Mouse (Mus musculus): ENCODE results near the gene Pax5.

Gene Pax5

DNA sequence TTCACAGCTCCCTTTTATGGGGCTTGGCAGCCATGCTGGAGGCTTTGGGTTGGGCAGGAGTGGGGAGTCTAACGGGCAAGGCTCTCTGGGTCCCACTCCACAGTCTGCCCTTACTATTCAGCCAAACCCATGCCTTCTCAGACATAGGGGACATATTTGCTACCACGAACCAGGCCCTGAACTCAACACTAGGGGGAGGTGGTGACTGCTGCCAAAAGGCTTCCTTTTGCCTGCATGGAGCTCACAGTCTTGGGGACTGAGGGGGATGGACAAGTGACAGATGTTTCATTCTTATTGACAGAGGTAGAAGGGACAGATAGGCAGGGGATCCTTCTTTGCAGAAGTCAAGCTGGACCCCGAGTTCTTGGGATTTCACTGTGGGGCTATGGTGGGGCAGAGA, 42.1 kb downstream of the Pax5 start:
- no peak for ATAC-seq (ENCODE audit: low TSS enrichment)

GRCm38 (mm10) chr4:44667369-44667768, 42.9 kb downstream of the Pax5 start:
- ATAC-seq (ENCODE audit: low TSS enrichment) = no peak

DNA sequence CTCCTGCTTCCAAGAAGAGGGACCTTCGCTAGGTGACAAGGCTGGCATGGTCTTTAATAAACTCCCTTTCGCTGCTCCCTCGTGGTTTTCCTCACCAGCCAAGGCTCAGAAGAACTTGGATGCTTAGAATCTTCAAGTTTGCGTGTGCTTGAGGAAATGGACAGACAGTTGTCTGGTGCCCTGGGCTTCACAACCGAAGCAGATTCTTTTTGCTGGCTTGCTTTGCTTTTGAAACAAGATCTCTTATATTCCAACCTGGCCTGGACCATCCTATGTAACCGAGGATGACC, 45.6 kb downstream of the Pax5 start:
- ATAC-seq (ENCODE audit: low TSS enrichment) = no peak

GRCm38 (mm10) chr4:44664004-44664766, 46.1 kb downstream of the Pax5 start:
- ATAC-seq (ENCODE audit: low TSS enrichment) = peak; percentile 52; the same call in 1 of the 2 replicates

DNA sequence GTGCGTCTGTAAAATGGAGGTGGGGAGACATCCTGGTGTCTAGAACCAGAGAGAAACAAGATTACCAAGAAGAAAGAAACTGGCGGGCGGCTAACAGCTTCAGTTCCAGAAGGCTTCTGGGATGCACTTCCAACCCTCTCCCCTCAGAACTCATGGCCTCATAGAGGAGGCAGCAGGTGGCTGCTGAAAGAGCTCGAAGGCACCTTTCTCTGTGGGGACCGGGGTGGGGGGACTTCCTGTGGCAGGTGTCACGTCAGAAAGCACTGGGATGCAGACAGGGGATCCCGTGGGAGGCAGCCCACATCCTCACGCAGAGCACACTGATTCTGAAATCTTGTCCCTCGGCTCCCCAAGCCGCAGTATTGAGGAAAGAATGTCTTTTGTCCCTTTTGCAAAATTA, 46.8 kb downstream of the Pax5 start:
- no peak for ATAC-seq (ENCODE audit: low TSS enrichment)

DNA sequence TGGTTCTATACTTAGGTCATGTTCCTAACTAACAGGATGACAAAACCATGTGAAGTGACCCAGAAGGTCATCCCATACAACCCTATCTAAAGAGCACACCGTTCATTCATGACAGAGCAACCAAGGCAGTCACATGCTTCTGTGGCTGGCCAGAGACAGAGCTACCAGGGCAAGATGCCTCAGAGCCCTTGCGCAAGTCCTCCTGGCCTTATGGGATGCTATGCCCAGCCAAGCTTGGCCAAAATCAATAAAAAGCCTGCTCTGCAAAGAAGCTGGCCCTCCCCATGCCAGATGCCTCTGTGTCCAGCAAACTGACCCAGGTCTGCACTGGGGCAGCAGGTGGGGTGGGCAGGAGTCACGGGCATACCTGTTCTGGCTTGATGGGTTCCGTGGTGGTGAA, 65.1 kb downstream of the Pax5 start:
- no peak for ATAC-seq (ENCODE audit: low TSS enrichment)

GRCm38 (mm10) chr4:44641831-44642587, 68.3 kb downstream of the Pax5 start:
- no peak for ATAC-seq (ENCODE audit: low TSS enrichment)

- ATAC-seq (ENCODE audit: low TSS enrichment) = no peak
Observed at GRCm38 (mm10) chr4:44635618-44636017, 74.7 kb downstream of the Pax5 start.

DNA sequence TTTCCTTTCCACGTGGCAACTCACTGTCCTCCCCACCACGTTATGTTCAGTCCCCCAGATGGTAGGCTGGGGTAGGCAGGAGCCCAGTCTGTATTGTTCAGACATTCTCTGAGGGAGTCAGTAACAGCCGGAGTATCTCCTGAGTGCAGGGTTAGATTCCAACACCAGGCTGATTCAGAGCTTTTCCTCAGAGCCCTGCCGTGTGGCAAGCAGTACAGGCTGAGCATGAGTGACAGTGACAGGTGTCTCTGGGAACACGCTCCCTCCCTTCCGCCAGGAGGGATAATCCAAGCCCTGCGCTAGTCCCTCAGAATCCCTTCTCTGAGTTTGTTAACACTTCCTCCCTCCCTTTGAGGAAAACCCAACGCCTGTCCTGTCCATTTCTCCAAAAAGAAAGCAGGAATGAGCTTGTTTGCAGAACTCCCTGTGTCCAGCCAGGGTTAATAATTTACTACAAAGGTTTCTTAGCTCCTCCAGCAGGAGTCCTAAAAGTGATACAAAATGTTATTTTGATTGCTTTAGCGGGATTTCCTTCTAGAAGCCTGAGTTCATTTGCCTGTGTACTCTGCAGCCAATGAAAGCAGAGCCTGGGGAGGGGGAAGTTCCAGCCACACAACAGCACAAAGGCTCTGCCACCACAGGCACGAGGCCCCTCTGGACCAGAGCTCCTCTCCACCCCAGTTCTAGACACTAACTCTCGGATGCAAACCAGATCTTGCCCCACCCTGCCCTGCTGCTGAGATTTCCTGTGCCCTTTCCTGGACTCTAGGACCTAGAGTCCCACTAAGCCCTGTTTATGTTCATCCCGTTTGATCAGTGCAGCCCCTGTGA, 76.4 kb downstream of the Pax5 start:
- ATAC-seq (ENCODE audit: low TSS enrichment) = no peak

DNA sequence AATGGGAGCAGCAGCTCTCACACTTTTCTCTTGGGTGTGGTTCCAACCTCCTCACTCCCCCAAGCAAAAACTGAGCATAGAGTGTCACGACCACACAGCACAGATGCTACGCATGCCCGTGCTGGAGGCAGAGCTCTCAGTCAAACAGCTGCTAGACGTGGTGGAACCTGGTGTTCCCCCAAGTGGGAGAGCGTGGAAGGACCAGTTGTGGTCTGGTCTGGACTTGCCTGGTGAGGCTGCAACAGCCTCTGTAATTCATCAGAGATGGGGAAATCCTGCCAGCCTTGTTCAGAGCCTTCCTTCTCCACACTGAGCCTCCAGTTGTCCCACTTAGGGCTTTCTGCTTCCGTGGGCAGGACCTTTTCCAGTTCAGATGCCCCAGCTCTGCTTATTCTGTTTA, 80.2 kb downstream of the Pax5 start:
- peak; percentile 34; the same call in 1 of the 2 replicates for ATAC-seq (ENCODE audit: low TSS enrichment)

GRCm38 (mm10) chr4:44627890-44628289, 82.4 kb downstream of the Pax5 start:
- ATAC-seq (ENCODE audit: low TSS enrichment) = no peak

DNA sequence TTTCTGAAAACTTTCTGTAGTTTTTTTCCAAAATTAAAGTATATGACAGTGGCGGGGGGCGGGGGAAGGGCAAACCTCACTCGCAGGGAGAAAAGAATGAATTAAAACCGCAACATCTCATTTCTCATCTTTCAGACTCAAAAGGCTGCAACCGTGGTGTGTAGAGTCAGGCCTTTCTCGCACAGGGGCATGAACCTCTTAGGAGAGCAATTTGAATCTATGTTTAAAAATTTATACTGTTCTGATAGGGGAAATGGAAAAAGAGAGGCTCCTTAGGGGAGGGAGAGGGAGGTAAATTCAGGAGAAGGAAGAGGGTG, 85.2 kb downstream of the Pax5 start:
- no peak for ATAC-seq (ENCODE audit: low TSS enrichment)

GRCm38 (mm10) chr4:44624232-44625107, 85.8 kb downstream of the Pax5 start:
- ATAC-seq (ENCODE audit: low TSS enrichment) = no peak

DNA sequence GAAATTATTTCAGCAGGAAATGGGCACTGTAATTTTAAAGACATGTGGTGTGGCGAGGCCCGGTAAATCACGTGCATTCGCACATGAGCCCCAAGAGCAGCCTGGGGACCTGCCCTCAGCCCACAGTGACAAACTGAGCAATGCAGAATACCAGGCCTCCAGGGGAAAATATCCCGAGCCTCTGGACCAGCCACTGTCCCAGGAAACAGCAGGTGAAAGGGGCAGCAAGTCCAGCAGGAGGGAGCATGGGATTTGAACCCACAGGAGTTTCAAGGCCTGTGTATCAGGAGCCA, 86.9 kb downstream of the Pax5 start:
- ATAC-seq (ENCODE audit: low TSS enrichment) = no peak

DNA sequence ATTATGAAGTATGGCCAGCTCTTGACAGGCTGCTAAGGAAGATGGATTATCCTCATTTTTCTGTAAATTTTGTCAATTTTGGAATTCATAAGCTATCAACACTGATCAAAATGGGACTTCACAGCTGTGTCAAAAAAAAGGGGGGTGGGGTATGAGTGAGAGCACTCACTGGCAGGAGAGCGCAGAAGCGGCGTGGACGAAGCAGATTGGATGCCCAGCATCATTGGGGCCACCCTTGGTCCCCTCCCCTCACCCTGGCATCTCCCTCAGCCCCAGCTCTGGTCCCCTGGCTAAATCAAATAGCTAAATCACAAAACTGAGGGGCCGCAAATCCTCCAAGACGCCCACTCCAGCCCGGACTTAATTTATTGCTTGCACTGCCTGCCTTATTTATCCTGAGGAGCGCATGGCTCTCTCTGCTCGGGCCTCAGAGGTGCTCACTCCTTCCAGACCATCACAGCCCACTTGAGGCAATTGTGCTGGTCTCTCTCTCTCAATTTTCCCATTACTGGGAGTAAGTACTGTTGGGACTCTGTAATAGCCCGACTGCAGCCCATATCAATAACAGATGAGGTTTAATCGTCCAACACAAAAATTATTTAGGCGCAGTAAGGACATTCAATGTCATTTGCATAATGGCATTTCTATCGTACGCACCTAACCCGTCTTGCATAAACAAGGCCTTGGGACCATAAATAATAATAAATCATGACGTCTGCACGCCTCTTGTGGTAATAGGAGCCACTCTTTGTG, 87.4 kb downstream of the Pax5 start:
- ATAC-seq (ENCODE audit: low TSS enrichment) = no peak

DNA sequence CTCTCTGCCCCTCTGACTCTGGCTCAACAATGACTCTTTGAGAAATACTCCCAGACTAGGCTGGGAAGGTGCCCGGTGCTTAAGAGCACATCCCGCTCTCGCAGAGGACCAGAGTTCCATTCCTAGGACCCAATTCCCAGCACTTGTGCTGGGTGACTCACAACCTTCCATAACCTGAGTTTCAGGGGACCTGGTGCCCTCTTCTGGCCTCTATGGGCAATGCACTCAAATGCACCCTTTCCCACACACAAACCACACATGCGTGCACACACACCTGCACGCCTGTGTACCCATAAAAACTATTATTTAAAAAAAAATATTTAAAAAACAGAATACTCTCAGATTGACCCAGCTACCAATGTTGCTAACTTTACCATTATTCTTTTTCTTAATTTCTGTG, 90.0 kb downstream of the Pax5 start:
- no peak for ATAC-seq (ENCODE audit: low TSS enrichment)

DNA sequence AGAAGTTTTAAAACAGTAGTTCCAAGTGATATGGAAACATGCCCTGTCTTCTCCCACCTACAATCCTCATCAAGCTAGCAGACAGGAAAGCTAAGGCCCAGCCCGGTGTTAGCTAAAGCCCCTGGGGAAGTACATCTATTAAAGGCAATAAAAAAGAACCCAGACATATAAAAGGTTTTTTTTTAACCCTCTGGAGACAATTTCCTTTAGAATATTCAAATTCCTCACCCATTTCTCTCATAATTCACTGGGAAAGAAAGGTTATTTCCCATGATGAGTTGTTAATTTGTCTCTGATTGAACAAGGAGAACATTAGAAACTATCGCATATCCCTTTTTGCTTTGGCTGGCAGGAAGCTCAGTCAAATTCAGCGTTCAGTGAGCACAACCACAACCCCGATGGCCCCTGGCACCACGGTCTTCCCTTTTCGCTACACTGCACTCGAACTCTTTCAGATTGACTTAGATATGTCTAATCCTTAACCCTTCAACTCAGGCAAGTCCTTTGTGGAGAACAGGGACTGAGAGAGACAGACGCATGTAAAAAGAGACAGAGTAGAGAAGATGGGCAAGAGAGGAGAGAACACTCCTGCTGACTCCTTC, 96.1 kb downstream of the Pax5 start:
- no peak for ATAC-seq (ENCODE audit: low TSS enrichment)

DNA sequence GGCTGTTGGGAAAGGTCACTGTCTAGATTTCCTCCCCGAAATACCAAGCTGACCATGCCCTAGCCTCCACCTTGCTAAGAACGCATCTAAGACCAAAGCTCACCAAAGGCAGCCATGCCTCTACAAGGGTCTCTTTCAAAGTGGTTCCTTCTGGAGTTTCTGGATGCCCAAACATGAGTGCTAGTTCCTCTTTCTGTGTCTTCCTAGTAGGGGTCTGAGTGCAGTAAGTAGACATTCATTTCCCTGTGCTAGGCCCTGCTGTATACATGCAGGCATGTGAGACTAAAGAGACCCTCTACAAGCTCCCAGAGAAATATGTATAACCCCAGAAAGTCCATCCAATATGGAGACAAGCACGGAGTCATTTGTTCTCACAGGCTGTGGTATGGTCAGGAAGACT, 97.9 kb downstream of the Pax5 start:
- ATAC-seq (ENCODE audit: low TSS enrichment) = no peak

DNA sequence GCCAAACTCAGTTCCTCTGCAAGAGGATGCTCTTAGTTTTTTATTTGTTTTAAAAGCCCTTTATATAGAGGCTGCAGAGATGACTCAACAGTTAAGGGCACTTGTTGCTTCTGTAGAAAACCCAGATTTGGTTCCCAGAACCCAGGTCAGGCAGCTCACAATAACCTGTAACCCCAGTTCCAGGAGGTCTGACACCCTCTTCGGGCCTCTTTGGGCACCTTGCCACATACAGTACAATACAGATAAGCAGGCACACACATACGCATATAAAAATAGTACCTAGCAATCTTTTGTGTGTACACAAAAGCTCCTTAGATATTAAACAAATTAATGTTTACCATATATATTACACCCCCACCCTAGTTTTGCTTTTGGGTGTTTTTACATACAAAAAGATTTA, 104.8 kb downstream of the Pax5 start:
- no peak for ATAC-seq (ENCODE audit: low TSS enrichment)

DNA sequence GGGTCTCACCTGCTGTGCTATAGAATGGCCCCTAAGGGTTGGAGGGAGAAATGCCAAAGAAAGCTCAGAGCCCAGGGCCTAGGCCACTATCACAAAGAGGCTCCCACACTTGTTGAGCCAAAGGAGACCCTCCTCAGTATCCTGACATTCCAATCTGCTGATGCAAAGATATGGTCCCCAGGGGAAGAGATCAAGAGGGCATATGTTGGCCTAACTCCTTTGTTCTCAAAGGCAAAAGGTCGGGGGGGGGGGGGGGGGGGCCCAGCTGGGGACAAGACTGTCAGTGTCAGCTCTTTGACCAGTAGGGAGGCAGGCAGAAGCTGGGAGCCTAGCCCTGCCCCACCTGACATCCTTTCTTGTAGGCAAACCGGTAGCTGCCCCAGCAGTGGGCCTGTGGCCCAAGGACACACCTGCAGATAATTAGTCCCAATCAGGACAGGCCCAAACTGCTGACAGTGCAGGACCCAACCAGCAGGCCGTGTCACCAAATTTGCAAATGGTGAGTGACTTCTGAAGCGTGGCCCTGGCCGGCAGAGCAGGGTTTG, 108.0 kb downstream of the Pax5 start:
- ATAC-seq (ENCODE audit: low TSS enrichment) = no peak

DNA sequence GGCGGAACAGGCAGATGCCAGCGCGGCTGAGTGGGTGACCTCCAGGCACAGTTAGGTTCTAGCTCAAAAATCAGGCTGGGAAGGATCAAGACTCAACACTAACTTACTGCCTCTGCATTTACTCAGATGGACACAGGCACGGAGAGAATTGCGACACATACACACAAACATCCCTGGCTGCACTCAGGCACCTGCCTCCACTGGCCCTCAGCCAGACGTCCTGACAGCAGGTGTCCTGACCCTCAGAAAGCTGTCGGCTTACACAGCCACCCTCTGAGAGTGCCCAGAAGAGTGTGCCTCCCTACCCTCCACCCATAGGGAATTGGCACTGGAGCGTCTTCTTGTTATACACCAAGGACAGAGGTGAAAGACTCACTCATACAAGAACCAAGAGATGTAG, 108.9 kb downstream of the Pax5 start:
- no peak for ATAC-seq (ENCODE audit: low TSS enrichment)

Data from frontal cortex, adult (tissue).